Mouse (Mus musculus): ENCODE results near the gene Gm30083.

Gene Gm30083

GRCm38 (mm10) chr14:33959341-33959740 is 55.6 kb downstream of the Gm30083 start:
- DNase-seq (ENCODE audit: low spot score in 2 of 2): no peak

GRCm38 (mm10) chr14:33958841-33959240 is 56.1 kb downstream of the Gm30083 start:
- no peak for DNase-seq (ENCODE audit: low spot score in 2 of 2)

GRCm38 (mm10) chr14:33958186-33958585 is 56.8 kb downstream of the Gm30083 start:
- no peak for DNase-seq (ENCODE audit: low spot score in 2 of 2)

- no peak for DNase-seq (ENCODE audit: low spot score in 2 of 2)
Observed at GRCm38 (mm10) chr14:33956055-33956454, 58.9 kb downstream of the Gm30083 start.

GRCm38 (mm10) chr14:33953761-33954160 is 61.2 kb downstream of the Gm30083 start, which contains the start of gene Rbp3:
Gene Rbp3, plus strand, starts transcription at chr14:33954003.
- DNase-seq (ENCODE audit: low spot score in 2 of 2): no peak

- no peak for DNase-seq (ENCODE audit: low spot score in 2 of 2)
Observed at GRCm38 (mm10) chr14:33952233-33952981, 62.6 kb downstream of the Gm30083 start.

- DNase-seq (ENCODE audit: low spot score in 2 of 2): no peak
Observed at GRCm38 (mm10) chr14:33946125-33946524, 68.9 kb downstream of the Gm30083 start.

- no peak for DNase-seq (ENCODE audit: low spot score in 2 of 2)
Observed at GRCm38 (mm10) chr14:33942222-33942621, 72.8 kb downstream of the Gm30083 start.

GRCm38 (mm10) chr14:33940739-33941138 is 74.2 kb downstream of the Gm30083 start, which contains the start of gene Gdf2:
Gene Gdf2, plus strand, starts transcription at chr14:33941039.
- no peak for DNase-seq (ENCODE audit: low spot score in 2 of 2)

- no peak for DNase-seq (ENCODE audit: low spot score in 2 of 2)
Observed at GRCm38 (mm10) chr14:33939117-33939516, 75.9 kb downstream of the Gm30083 start.
